Mouse (Mus musculus): ENCODE results near the gene Clpp.

Gene Clpp

GRCm38 (mm10) chr17:56990115-56990746, at the start of gene Clpp:
TSS of gene Clpp (plus strand) at chr17:56990305.
- DNase-seq (ENCODE audit: low spot score): peak; percentile 64

- DNase-seq (ENCODE audit: low spot score): no peak
Measured at GRCm38 (mm10) chr17:56950915-56951314, 39.2 kb upstream of the Clpp start.

GRCm38 (mm10) chr17:56952639-56953038, 37.5 kb upstream of the Clpp start:
- no peak for DNase-seq (ENCODE audit: low spot score)

GRCm38 (mm10) chr17:56954871-56955270, 35.2 kb upstream of the Clpp start:
- DNase-seq (ENCODE audit: low spot score): no peak

- DNase-seq (ENCODE audit: low spot score): no peak
Measured at GRCm38 (mm10) chr17:56957763-56958429, 32.2 kb upstream of the Clpp start.

- DNase-seq (ENCODE audit: low spot score): no peak
Measured at GRCm38 (mm10) chr17:56958667-56959066, 31.4 kb upstream of the Clpp start.

GRCm38 (mm10) chr17:56961880-56962279, 28.2 kb upstream of the Clpp start:
- no peak for DNase-seq (ENCODE audit: low spot score)

GRCm38 (mm10) chr17:56962642-56963405, 27.3 kb upstream of the Clpp start:
- DNase-seq (ENCODE audit: low spot score): no peak

- DNase-seq (ENCODE audit: low spot score): no peak
Measured at GRCm38 (mm10) chr17:56963646-56964045, 26.5 kb upstream of the Clpp start.

GRCm38 (mm10) chr17:56969321-56969720, 20.8 kb upstream of the Clpp start:
- no peak for DNase-seq (ENCODE audit: low spot score)

GRCm38 (mm10) chr17:56970081-56970480, 20.0 kb upstream of the Clpp start:
- DNase-seq (ENCODE audit: low spot score): no peak

- no peak for DNase-seq (ENCODE audit: low spot score)
Measured at GRCm38 (mm10) chr17:56973956-56974707, 16.0 kb upstream of the Clpp start.

GRCm38 (mm10) chr17:56974708-56975240, 15.3 kb upstream of the Clpp start:
- DNase-seq (ENCODE audit: low spot score): no peak

- DNase-seq (ENCODE audit: low spot score): no peak
Measured at GRCm38 (mm10) chr17:56975391-56975790, 14.7 kb upstream of the Clpp start.

- DNase-seq (ENCODE audit: low spot score): no peak
Measured at GRCm38 (mm10) chr17:56976531-56977390, 13.3 kb upstream of the Clpp start.

- no peak for DNase-seq (ENCODE audit: low spot score)
Measured at GRCm38 (mm10) chr17:56979524-56979923, 10.6 kb upstream of the Clpp start.

- no peak for DNase-seq (ENCODE audit: low spot score)
Measured at GRCm38 (mm10) chr17:56981049-56981448, 9.1 kb upstream of the Clpp start.

GRCm38 (mm10) chr17:56982013-56982412, 8.1 kb upstream of the Clpp start, which contains the start of gene Acer1:
TSS of gene Acer1 (minus strand) at chr17:56982126.
- no peak for DNase-seq (ENCODE audit: low spot score)

- DNase-seq (ENCODE audit: low spot score): no peak
Measured at GRCm38 (mm10) chr17:56984886-56985285, 5.2 kb upstream of the Clpp start.

- DNase-seq (ENCODE audit: low spot score): no peak
Measured at GRCm38 (mm10) chr17:56985656-56986055, 4.4 kb upstream of the Clpp start.
